8 mouse cellular contexts compared by ENCODE assay signal in the genomic region with DNA sequence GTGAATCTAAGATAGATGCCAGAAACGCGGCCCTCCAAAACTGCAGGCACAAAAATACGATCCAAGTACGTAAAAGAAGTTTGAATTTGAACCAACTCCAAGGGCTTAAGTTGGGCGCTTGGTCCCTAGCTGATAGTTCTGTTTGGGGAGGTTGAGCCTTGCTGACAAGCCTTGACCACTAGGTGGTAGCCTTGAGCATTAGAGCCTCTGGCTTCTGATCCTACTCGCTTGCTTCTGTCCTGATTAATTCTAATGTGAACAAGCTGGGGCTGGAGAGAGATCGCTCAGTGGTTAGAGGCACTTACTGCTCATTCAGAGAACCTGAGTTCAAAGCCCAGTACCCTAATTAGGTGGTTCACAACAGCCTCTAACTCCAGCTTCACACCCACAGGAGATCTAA. TPM values are rescaled to one million over a fixed set of nuclear protein-coding genes. Genes with fewer than 3 reads are reported as not detected.
A peak's percentile ranks its signal among the peaks of the same experiment; 100 is the strongest.
DNase-seq lines count a peak whose midpoint lies in the region; ATAC-seq lines count a peak whose summit lies in the region.

No protein-coding gene starts in this region.

- H3K27ac ChIP-seq in kidney, embryonic 15.5 days, result no peak overlapping the region
- no peak overlapping the region for H3K27ac ChIP-seq in stomach, embryonic 15.5 days

- H3K36me3 ChIP-seq in kidney, embryonic 15.5 days, result no peaks in the 10 kb centered on the region
- no peaks in the 10 kb centered on the region for H3K36me3 ChIP-seq in stomach, embryonic 15.5 days

- no peaks in the 10 kb centered on the region for H3K9me3 ChIP-seq in kidney, embryonic 15.5 days (replicated peaks)
- no peaks in the 10 kb centered on the region for H3K9me3 ChIP-seq in stomach, embryonic 15.5 days

- 16% methylated on average over 7 of the region's 7 CpGs for WGBS in kidney, embryonic 15.5 days
- 15% methylated on average over 7 of the region's 7 CpGs for whole genome bisulfite sequencing in stomach, embryonic 15.5 days

- no peak overlapping the region for H3K4me3 ChIP-seq in kidney, embryonic 15.5 days (replicated peaks)
- no peak overlapping the region for H3K4me3 ChIP-seq in stomach, embryonic 15.5 days (replicated peaks)

- intact Hi-C loops in heart, postnatal 14 days (cut with DNase I), result loop anchor here (1.0 to 10.0 kb wide), 2 partner anchors 274 to 384 kb away; no protein-coding TSS in a partner anchor

- H3K9ac ChIP-seq in kidney, embryonic 15.5 days, result no peak overlapping the region
- H3K9ac ChIP-seq in stomach, embryonic 15.5 days, result no peak overlapping the region

- H3K4me1 ChIP-seq in kidney, embryonic 15.5 days, result 0 out of 2 replicates have a peak, but pooled peaks cover 7% of the 10 kb centered on the region
- H3K4me1 ChIP-seq in stomach, embryonic 15.5 days, result no peaks in the 10 kb centered on the region

- no peak for ATAC-seq in kidney, embryonic 15.5 days (replicated peaks; ENCODE audit: low FRiP score)
- ATAC-seq in megakaryocyte progenitor cell, adult 5-6 weeks (replicated peaks; ENCODE audit: poor library complexity), result peak; percentile 81
- peak; percentile 71; the same call in 1 of the 2 replicates for ATAC-seq in stomach, embryonic 15.5 days (ENCODE audit: insufficient read depth, low FRiP score, low read depth)

- peak; percentile 38 for DNase-seq in kidney, adult 11 months
- DNase-seq in adrenal gland, adult 2 months, result peak; percentile 44
- peak; percentile 68 for DNase-seq in embryo, embryonic 11.5 days (ENCODE audit: low read depth, low spot score)
- peak; percentile 53 to 76 for DNase-seq in heart, postnatal 14 days
- peak; percentile 37 to 67 for DNase-seq in layer of hippocampus, postnatal 25 days (ENCODE audit: extremely low spot score in 1 of 2, low spot score in 1 of 2)

- no peaks in the 10 kb centered on the region for H3K27me3 ChIP-seq in kidney, embryonic 15.5 days
- H3K27me3 ChIP-seq in stomach, embryonic 15.5 days (replicated peaks), result no peaks in the 10 kb centered on the region

- H3K4me2 ChIP-seq in kidney, embryonic 15.5 days, result no peak overlapping the region
- H3K4me2 ChIP-seq in stomach, embryonic 15.5 days, result no peak overlapping the region

RNA-seq across cellular contexts. Expression of a gene that starts 23.9 kb away (rescaled TPM):
- 0.66 and 0.82 TPM in 2 replicates for polyA plus RNA-seq in kidney, embryonic 15.5 days (2015; fragmentation: Nextera tagmentation; extraction: Ambion mirVana)
- total RNA-seq in adrenal gland, adult 2 months (2021), result not detected
- not detected in 2 replicates for polyA plus RNA-seq in adrenal gland, adult 2 months (2012; rRNA removed)
- not detected for total RNA-seq in heart, postnatal 14 days (2021)
- total RNA-seq in layer of hippocampus, postnatal 25 days (2021), result 1 to 10 TPM; 1.6 to 1.9 TPM
- not detected in 2 replicates for total RNA-seq in megakaryocyte progenitor cell, adult 5-6 weeks (2015)
- total RNA-seq in megakaryocyte progenitor cell, adult 5-6 weeks (2017), result not detected in 2 replicates
- 0.57 and 0.76 TPM in 2 replicates for polyA plus RNA-seq in stomach, embryonic 15.5 days (2015; fragmentation: Nextera tagmentation; extraction: Ambion mirVana)
